Mouse (Mus musculus) R1 (cell line): ENCODE results near the gene Sorl1.

Experiments
- DNase-seq: peaks from one replicate; pipeline ENCODE4 v3.0.0-alpha.2; 2018; ENCODE audit warnings: low read depth, low spot score

Sorl1 gene

GRCm38 (mm10) chr9:42123713-42124576, at the start of gene Sorl1:
TSS of gene Sorl1 (minus strand) at chr9:42124297.
- DNase-seq, result peak; percentile 78

GRCm38 (mm10) chr9:42173781-42174180, 49.7 kb upstream of the Sorl1 start:
- no peak for DNase-seq

- no peak for DNase-seq
Observed at GRCm38 (mm10) chr9:42169491-42169890, 45.4 kb upstream of the Sorl1 start.

DNA sequence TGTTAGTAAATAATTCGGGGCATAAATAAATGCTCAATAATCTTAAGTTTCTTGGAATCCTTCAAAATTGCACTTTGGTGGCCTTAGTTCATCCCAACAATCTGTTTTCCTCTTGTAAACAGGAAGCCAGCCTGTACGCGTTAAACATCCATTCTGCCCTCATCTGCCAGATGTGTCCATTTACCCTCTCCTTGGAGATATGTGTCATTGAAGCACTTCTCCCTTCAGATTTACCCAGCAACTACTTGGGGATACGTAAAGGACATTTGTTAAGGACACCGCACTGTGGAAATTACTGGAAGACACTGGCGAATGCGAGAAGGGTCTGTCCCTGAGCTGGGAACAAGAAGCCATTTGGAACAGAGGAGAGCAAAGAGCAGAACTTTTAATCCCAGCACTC, 44.9 kb upstream of the Sorl1 start:
- no peak for DNase-seq

GRCm38 (mm10) chr9:42164930-42165329, 40.8 kb upstream of the Sorl1 start:
- DNase-seq, result no peak

DNA sequence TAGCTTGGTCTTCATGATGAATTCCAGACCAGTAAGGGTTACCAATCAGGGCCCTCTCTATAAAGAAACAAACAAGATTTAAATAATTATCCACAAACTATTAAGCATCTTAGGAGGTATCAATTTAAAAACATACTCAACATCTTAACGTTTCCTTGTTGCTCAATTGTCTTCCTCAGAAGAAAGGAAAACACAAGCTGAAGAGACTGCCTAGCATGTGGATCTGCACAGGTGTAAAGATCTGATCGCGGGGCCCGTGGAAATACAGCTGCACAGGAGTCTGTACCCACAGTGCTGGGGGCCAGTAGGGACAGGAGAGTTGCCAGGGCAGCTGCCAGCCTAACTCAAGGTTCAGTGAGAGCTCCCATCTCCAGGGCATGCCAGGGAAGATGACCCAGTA, 38.9 kb upstream of the Sorl1 start:
- no peak for DNase-seq

- no peak for DNase-seq
Observed at GRCm38 (mm10) chr9:42159376-42159775, 35.3 kb upstream of the Sorl1 start.

GRCm38 (mm10) chr9:42158652-42159051, 34.6 kb upstream of the Sorl1 start:
- no peak for DNase-seq

DNA sequence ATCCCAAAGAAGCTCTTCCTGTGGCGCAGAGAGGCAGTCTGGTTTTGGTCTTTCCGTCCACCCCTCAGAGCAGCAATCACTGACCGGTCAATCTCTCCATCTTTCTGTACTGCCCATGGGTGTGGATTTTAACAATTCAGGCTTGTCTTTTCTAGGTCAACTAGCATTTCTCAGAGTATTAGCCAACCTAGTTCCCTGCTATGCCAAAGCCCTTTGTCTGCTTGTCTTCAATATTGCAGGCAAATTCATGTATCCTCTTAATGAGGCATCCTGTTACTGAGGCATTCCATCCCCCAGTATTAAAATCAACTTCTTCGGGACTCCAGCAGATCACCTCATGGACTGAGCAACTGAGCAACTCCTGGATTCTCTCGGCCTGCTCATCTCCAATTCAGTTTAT, 33.9 kb upstream of the Sorl1 start:
- DNase-seq, result no peak

DNA sequence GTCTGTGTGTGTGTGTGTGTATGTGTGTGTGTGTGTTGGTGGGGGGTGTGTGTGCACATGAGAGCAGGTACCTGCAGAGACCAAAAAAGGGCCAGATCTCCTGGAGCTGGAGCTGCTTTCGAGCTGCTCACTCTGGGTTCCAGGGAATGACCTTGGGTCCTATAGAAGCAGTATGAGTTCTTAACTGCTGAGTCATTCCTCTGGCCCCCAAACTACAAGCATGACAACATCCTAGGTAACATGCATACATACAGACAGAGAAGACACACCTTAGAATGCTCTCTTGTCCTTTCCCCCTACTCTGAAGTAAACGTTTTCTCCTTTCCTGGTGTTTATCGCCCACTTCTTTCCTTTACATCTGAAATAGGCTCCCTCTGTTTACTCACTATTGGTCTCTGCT, 32.5 kb upstream of the Sorl1 start:
- peak; percentile 64 for DNase-seq

- DNase-seq, result no peak
Observed at GRCm38 (mm10) chr9:42154682-42155081, 30.6 kb upstream of the Sorl1 start.

GRCm38 (mm10) chr9:42148816-42149215, 24.7 kb upstream of the Sorl1 start:
- no peak for DNase-seq

DNA sequence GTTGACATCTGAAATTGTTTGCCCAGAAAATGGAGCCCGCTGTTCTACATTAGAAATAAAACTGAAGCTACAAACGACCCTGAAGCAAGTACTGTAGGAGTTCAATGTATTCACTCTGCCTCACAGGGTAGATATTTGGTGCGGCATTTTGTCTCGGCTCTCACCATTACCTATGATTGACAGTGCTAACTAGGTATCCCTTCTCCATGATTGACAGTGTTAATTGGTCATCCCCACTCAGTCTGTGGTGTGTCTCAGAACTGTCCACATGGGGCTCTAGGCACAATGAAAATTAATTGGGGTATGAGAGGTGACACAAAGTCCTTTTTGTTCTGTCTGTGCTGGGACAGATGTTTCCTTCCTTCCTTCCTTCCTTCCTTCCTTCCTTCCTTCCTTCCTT, 23.9 kb upstream of the Sorl1 start:
- DNase-seq, result no peak

GRCm38 (mm10) chr9:42146463-42146862, 22.4 kb upstream of the Sorl1 start:
- DNase-seq, result no peak

- no peak for DNase-seq
Observed at GRCm38 (mm10) chr9:42141549-42142210, 17.6 kb upstream of the Sorl1 start.

GRCm38 (mm10) chr9:42138248-42138858, 14.3 kb upstream of the Sorl1 start:
- no peak for DNase-seq

GRCm38 (mm10) chr9:42137578-42137977, 13.5 kb upstream of the Sorl1 start:
- no peak for DNase-seq

- no peak for DNase-seq
Observed at GRCm38 (mm10) chr9:42130793-42131760, 7.0 kb upstream of the Sorl1 start.

DNA sequence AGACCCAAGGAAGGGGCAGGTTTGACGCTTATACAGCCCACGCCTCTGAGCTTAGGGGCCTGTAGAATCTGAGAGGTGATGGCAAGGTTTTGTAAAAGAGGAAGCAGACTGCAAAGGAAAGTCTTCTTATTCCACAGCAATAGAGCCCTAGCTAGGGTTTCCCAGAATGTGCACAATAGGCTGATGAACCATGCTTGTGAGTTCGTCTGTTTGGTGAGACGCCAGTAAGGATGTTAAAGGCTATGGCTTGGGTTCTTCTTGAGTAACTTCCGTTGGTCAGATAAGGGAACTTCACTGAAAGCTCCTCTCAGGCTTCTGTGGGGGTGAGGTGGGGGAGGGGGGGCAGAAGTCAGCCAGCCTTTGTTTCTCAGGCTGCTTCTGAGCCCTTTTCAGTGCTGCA, 3.9 kb upstream of the Sorl1 start:
- peak; percentile 39 for DNase-seq

GRCm38 (mm10) chr9:42125262-42125982, 1.3 kb upstream of the Sorl1 start:
- no peak for DNase-seq

- DNase-seq, result no peak
Observed at GRCm38 (mm10) chr9:42123204-42123603, 893 bp downstream of the Sorl1 start.
